Mouse (Mus musculus) forebrain, embryonic 13.5 days (tissue): ENCODE measurements around the gene Trcg1. TPM values are rescaled to one million over a fixed set of nuclear protein-coding genes. Genes with fewer than 3 reads are reported as not detected.
"Not testable (repeated sequence)": the region's sequence is repeated elsewhere in the genome, so short reads cannot be mapped to it uniquely, and the experiment has no call there.

ENCODE experiments used
- ATAC-seq: fragments of 200-750 bp; cut with Nextera tagmentation; 2 replicates; pipeline ENCODE4 v1.8.0; 2017
- H3K27ac ChIP-seq: fragments of 300-500 bp; sonication (generic); 2 replicates; pipeline ENCODE4 v1.5.1; 2015; ENCODE audit warnings: inconsistent platforms, mild to moderate bottlenecking, moderate library complexity
- H3K27me3 ChIP-seq: fragments of 300-500 bp; sonication (generic); 2 replicates; pipeline ENCODE4 v1.6.1; 2015; ENCODE audit warnings: mild to moderate bottlenecking, inconsistent platforms
- H3K36me3 ChIP-seq: fragments of 300-500 bp; sonication (generic); 2 replicates; pipeline ENCODE4 v1.6.1; 2015; ENCODE audit warnings: mild to moderate bottlenecking, inconsistent platforms; ENCODE audit not compliant: poor library complexity, severe bottlenecking
- H3K4me1 ChIP-seq: fragments of 300-500 bp; sonication (generic); 2 replicates; pipeline ENCODE4 v1.6.1; 2015; ENCODE audit warnings: inconsistent platforms
- H3K4me2 ChIP-seq: fragments of 300-500 bp; sonication (generic); 2 replicates; pipeline ENCODE4 v1.6.1; 2015; ENCODE audit warnings: inconsistent platforms, mild to moderate bottlenecking, moderate library complexity
- H3K4me3 ChIP-seq: fragments of 300-500 bp; sonication (generic); 2 replicates; pipeline ENCODE4 v1.5.1; 2015; ENCODE audit warnings: mild to moderate bottlenecking, inconsistent platforms
- H3K9ac ChIP-seq: fragments of 300-500 bp; sonication (generic); 2 replicates; pipeline ENCODE4 v1.6.1; 2015; ENCODE audit warnings: mild to moderate bottlenecking, inconsistent platforms
- H3K9me3 ChIP-seq: fragments of 300-500 bp; sonication (generic); replicated peaks from 2 replicates; pipeline ENCODE4 v1.6.1; 2016; ENCODE audit warnings: inconsistent platforms
- WGBS: fragments of 180-500 bp; shearing (Covaris S2); methylation state at CpG from one replicate; pipeline ENCODE4 v1.1.7; 2015; 5-methylcytosine and 5-hydroxymethylcytosine counted together
- polyA plus RNA-seq: library from polyadenylated mRNA; unstranded; fragments of >200 nt; fragmentation: Nextera tagmentation; extraction: Ambion mirVana; gene quantifications from 2 replicates; pipeline ENCODE4 v1.2.1, GENCODE M21; 2015

Gene Trcg1
- polyA plus RNA-seq, result not detected in 2 replicates

DNA sequence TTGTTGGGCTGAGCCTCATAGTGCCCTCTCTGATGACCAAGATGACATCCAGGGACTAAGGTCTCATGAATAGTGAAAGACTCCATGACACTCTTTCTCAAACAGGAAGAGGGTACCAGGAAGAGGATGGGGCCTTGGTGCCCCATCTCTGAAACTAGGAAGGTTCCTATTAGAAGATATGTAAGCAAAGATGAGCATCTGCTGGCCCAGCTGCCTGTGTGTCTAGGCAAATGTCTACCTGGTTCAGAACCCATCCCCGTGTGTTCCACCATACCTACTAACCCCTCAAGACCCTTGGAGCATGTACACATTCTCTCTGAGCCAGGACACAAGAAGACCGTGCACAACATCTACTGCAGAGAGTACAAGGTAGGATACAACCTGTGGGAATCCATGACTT, at the start of gene Trcg1:
TSS of gene Trcg1 (plus strand) at position 301 of the 400 bp plus-strand sequence.
- H3K36me3 ChIP-seq, result no peaks in the 10 kb centered on the region
- H3K4me3 ChIP-seq, result no peak within 1 kb of the TSS
- 82% methylated on average over 2 of the region's 2 CpGs for WGBS
- H3K4me2 ChIP-seq, result no peak within 1 kb of the TSS
- H3K9ac ChIP-seq, result no peak within 1 kb of the TSS
- H3K27me3 ChIP-seq, result no peaks in the 10 kb centered on the region
- H3K4me1 ChIP-seq, result no peaks in the 10 kb centered on the region
- H3K27ac ChIP-seq, result no peak within 1 kb of the TSS
- no peaks in the 10 kb centered on the region for H3K9me3 ChIP-seq
- ATAC-seq, result no peak

GRCm38 (mm10) chr9:57196708-57197107, 39.6 kb upstream of the Trcg1 start:
- 88% methylated on average over 3 of the region's 3 CpGs for WGBS
- no peaks in the 10 kb centered on the region for H3K4me1 ChIP-seq
- no peaks in the 10 kb centered on the region for H3K9me3 ChIP-seq
- no peak overlapping the region for H3K4me3 ChIP-seq
- no peak for ATAC-seq
- no peak overlapping the region for H3K4me2 ChIP-seq
- H3K27me3 ChIP-seq, result 0 out of 2 replicates have a peak, but pooled peaks cover 3% of the 10 kb centered on the region
- H3K36me3 ChIP-seq, result no peaks in the 10 kb centered on the region
- H3K9ac ChIP-seq, result no peak overlapping the region
- H3K27ac ChIP-seq, result no peak overlapping the region

DNA sequence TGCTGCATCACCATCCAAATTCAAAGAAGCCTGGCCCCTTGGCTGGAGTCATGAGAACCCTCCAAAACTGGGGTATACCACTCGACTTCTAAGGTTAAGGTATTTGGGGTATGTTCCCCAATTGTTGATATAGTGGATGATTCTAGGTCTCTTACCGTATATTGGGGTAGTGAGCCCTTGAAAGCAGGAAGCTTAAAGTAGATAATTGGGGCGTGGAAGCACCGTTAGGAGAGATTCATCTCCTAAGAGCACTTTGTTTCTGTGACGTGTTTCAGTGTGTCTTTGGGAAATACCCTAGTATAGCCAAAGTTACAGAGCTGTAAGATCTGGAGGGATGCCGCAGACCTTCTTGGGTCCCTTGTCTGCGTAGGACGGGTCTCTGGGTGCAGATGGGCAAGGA, 38.9 kb upstream of the Trcg1 start:
- H3K4me1 ChIP-seq, result no peaks in the 10 kb centered on the region

DNA sequence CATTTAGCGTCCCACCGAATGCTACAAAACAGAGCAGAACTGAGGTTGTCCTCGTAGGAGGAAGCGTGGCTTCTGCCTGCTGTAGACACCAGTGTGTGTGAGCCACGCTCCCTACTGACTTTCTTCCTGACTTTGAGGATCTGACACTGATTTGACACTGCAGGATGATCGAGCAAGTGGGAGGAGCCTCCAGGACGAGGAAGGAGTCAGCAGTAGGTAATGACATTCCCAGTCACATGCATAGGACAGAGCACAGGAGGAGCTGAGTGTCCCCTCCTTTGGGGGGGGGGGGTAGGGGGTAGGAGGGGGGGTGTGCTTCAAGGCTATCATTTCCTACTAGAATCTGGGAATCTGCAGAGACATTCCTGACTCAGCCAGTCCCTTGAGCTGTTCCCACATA, 33.4 kb upstream of the Trcg1 start:
- no peak for ATAC-seq
- Histone ChIP-seq H3K4me1 (no peaks in the 10 kb centered on the region), H3K27me3 (no peaks in the 10 kb centered on the region), H3K27ac (no peak overlapping the region), H3K36me3 (no peaks in the 10 kb centered on the region), H3K4me2 (no peak overlapping the region), H3K4me3 (no peak overlapping the region), H3K9ac (no peak overlapping the region), H3K9me3 (no peaks in the 10 kb centered on the region)
- 78% methylated on average over 7 of the region's 7 CpGs for WGBS

More for the DNA sequence above, 38.9 kb upstream of the Trcg1 start:
- WGBS, result 75% methylated on average over 8 of the region's 8 CpGs
- Histone ChIP-seq H3K4me2 (no peak overlapping the region), H3K4me3 (no peak overlapping the region), H3K27ac (no peak overlapping the region), H3K27me3 (0 out of 2 replicates have a peak, but pooled peaks cover 3% of the 10 kb centered on the region), H3K9me3 (no peaks in the 10 kb centered on the region), H3K9ac (no peak overlapping the region), H3K36me3 (no peaks in the 10 kb centered on the region)
- no peak for ATAC-seq

DNA sequence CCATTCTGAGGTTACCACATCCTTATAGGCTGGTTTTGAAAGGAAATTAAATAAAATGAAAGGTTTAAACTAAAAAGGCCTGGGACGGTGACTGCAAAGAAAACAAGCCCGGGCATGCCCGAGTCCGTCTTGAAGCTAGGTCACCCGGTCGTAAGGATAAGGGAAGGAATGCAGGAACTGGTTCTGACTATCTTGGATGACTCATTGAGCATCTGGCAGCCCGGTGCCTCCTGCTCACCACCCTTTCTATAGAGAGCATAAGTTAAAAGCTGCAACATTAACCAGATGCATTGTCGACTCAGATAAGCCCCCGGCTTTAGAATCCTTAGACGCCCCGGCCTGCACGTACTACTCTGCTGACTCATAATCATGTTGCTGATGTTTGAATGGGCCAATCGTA, 32.8 kb upstream of the Trcg1 start:
- not testable (repeated sequence) for H3K4me2 ChIP-seq, ATAC-seq, H3K27ac ChIP-seq, H3K4me3 ChIP-seq, H3K27me3 ChIP-seq, H3K36me3 ChIP-seq, H3K9me3 ChIP-seq, H3K9ac ChIP-seq, H3K4me1 ChIP-seq
- WGBS, result 91% methylated on average over 13 of the region's 13 CpGs

DNA sequence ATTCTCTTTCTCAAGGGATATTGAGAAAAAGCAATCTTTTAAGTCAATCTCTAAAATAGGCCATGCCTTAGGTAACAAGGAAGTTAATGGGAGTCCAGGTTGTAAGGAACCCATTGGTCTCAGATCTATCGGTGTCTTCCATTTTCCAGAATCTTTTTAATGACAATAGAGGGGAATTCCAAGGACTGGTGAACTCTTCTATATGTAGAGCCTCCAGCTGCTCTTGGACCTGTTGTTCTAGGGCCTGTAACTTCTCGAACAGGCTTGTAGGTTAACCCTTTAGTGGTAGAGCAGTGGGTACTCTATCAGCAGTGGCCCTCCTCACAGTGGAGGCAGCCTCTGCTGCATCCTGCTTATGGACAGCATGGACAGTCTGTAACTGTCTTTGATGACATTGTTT, 29.5 kb upstream of the Trcg1 start:
- H3K9ac ChIP-seq, result no peak overlapping the region
- H3K27me3 ChIP-seq, result no peaks in the 10 kb centered on the region
- no peaks in the 10 kb centered on the region for H3K9me3 ChIP-seq
- H3K27ac ChIP-seq, result no peak overlapping the region
- H3K4me3 ChIP-seq, result no peak overlapping the region
- WGBS, result 68% methylated on average over 2 of the region's 2 CpGs
- no peaks in the 10 kb centered on the region for H3K4me1 ChIP-seq
- ATAC-seq, result no peak
- H3K4me2 ChIP-seq, result no peak overlapping the region
- no peaks in the 10 kb centered on the region for H3K36me3 ChIP-seq

DNA sequence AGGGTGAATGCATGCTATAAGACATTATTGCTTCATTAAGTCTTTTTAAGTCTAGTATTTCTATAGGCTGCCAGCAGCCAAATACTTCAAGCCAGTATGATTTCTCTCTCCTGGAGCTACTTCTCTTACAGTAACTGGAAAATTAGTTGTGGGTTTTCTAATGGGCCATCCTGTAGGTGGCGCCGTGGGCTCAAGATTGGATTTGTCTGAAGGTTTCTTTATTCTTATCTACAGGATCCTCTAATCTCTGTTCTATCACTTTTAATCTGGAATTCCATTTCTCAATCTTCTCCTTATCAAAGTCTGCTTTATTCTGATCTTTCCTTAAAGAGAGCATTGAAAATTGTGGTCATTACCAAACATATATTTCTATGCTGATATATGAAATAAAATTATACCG, 27.0 kb upstream of the Trcg1 start:
- Histone ChIP-seq H3K9ac (no peak overlapping the region), H3K27me3 (no peaks in the 10 kb centered on the region), H3K4me1 (no peaks in the 10 kb centered on the region), H3K4me3 (no peak overlapping the region), H3K36me3 (no peaks in the 10 kb centered on the region), H3K27ac (no peak overlapping the region), H3K4me2 (no peak overlapping the region), H3K9me3 (no peaks in the 10 kb centered on the region)
- WGBS, result 31% methylated on average over 3 of the region's 3 CpGs
- ATAC-seq, result no peak

GRCm38 (mm10) chr9:57212448-57213222, 23.7 kb upstream of the Trcg1 start:
- 74% methylated on average over 9 of the region's 9 CpGs for WGBS

DNA sequence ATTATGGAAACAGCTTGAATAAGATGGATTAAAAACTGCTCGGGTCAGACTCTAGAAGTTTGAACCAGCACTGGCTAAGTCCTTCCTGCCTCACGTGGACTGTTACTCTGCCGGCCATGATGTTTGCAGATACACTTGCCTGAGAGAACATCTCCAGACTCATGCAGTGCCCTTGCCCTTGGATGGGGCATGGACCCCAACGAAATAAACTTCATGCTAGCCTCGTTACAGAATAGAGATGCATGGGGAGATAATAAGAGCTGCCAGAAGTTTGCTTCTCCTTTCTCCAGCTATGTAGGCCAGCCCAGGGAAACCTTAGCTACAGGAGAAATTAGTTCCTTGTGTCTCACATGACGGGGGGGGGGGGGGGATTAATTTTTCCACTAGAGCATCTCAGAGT, 21.9 kb upstream of the Trcg1 start:
- Histone ChIP-seq H3K27ac (no peak overlapping the region), H3K36me3 (no peaks in the 10 kb centered on the region), H3K27me3 (no peaks in the 10 kb centered on the region), H3K4me2 (no peak overlapping the region), H3K9ac (no peak overlapping the region), H3K4me3 (no peak overlapping the region), H3K9me3 (no peaks in the 10 kb centered on the region), H3K4me1 (no peaks in the 10 kb centered on the region)
- no peak for ATAC-seq
- 79% methylated on average over 6 of the region's 6 CpGs for WGBS

More at GRCm38 (mm10) chr9:57212448-57213222, 23.7 kb upstream of the Trcg1 start:
- Histone ChIP-seq H3K9ac (no peak overlapping the region), H3K9me3 (no peaks in the 10 kb centered on the region), H3K36me3 (no peaks in the 10 kb centered on the region), H3K4me3 (no peak overlapping the region), H3K4me2 (no peak overlapping the region), H3K27ac (no peak overlapping the region), H3K4me1 (no peaks in the 10 kb centered on the region), H3K27me3 (no peaks in the 10 kb centered on the region)
- no peak for ATAC-seq

GRCm38 (mm10) chr9:57217220-57217619, 19.1 kb upstream of the Trcg1 start:
- H3K36me3 ChIP-seq, result no peaks in the 10 kb centered on the region
- H3K9me3 ChIP-seq, result no peaks in the 10 kb centered on the region
- no peak overlapping the region for H3K9ac ChIP-seq
- WGBS, result 78% methylated on average over 6 of the region's 6 CpGs
- H3K27ac ChIP-seq, result no peak overlapping the region
- H3K4me2 ChIP-seq, result no peak overlapping the region
- ATAC-seq, result no peak
- H3K4me3 ChIP-seq, result no peak overlapping the region
- H3K4me1 ChIP-seq, result no peaks in the 10 kb centered on the region
- H3K27me3 ChIP-seq, result no peaks in the 10 kb centered on the region

DNA sequence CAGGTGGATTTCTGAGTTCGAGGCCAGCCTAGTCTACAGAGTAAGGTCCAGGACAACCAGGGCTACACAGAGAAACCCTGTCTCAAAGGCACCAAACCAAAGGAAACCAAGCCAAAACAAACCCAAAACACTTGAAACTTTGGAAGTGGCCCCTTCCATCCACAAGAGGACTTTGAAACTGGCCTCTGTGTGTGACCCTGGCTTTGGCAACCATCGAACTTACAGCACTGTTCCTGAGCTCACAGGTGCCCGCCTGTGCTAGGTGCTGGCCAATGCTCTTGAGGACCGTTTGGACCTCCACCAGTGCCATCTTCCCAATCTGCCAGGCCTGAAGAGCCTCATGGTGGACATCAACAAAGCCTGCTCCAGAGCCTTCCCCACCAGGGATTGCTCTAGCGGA, 17.6 kb upstream of the Trcg1 start:
- H3K27me3 ChIP-seq, result no peaks in the 10 kb centered on the region
- H3K9ac ChIP-seq, result no peak overlapping the region
- ATAC-seq, result no peak
- H3K4me3 ChIP-seq, result no peak overlapping the region
- no peaks in the 10 kb centered on the region for H3K4me1 ChIP-seq
- H3K27ac ChIP-seq, result no peak overlapping the region
- WGBS, result 83% methylated on average over 5 of the region's 5 CpGs
- no peak overlapping the region for H3K4me2 ChIP-seq
- H3K36me3 ChIP-seq, result no peaks in the 10 kb centered on the region
- no peaks in the 10 kb centered on the region for H3K9me3 ChIP-seq

- H3K4me1 ChIP-seq, result no peaks in the 10 kb centered on the region
- ATAC-seq, result no peak
- H3K9me3 ChIP-seq, result no peaks in the 10 kb centered on the region
- no peaks in the 10 kb centered on the region for H3K36me3 ChIP-seq
- H3K4me2 ChIP-seq, result no peak overlapping the region
- WGBS, result 90% methylated on average over 1 of the region's 1 CpGs
- H3K4me3 ChIP-seq, result no peak overlapping the region
- no peak overlapping the region for H3K27ac ChIP-seq
- H3K27me3 ChIP-seq, result no peaks in the 10 kb centered on the region
- H3K9ac ChIP-seq, result no peak overlapping the region
Observed at GRCm38 (mm10) chr9:57219511-57219910, 16.8 kb upstream of the Trcg1 start.

DNA sequence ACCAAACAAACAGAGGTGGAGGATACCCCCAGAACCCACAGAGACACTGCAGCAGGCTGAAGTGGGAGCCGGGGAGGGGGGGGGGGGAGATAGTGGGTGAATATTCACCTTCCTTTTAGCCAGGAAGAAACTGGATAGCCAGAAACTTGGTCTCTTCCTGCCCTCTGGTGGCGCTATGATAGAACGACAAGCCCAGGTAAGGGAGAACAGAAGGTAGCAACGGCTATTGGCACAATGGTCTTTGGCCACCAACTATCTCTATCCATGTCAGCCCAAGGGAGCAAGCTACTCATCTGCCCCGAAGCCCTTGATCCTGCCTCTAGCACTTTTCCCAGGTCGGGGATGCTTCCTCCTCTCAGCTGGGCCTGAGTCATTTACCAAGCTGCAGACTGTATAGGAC, 16.0 kb upstream of the Trcg1 start:
- 23% methylated on average over 6 of the region's 6 CpGs for WGBS
- no peak overlapping the region for H3K9ac ChIP-seq
- ATAC-seq, result no peak
- no peak overlapping the region for H3K27ac ChIP-seq
- H3K4me3 ChIP-seq, result no peak overlapping the region
- H3K36me3 ChIP-seq, result no peaks in the 10 kb centered on the region
- no peaks in the 10 kb centered on the region for H3K9me3 ChIP-seq
- H3K4me2 ChIP-seq, result no peak overlapping the region
- no peaks in the 10 kb centered on the region for H3K27me3 ChIP-seq
- H3K4me1 ChIP-seq, result no peaks in the 10 kb centered on the region
